Mouse (Mus musculus) CH12.LX (cell line): ENCODE results near the gene Fam3b.

ENCODE experiments used
- CHD1 ChIP-seq: IDR thresholded peaks from 2 replicates; pipeline ENCODE4 v1.6.1; 2012; ENCODE audit warnings: low read depth, low read length, improper control_type of control experiment, inconsistent platforms
- CHD2 ChIP-seq: IDR thresholded peaks from 2 replicates; pipeline ENCODE4 v1.6.1; 2011; ENCODE audit warnings: low read length, improper control_type of control experiment
- CTCF ChIP-seq, 2 experiments: IDR thresholded peaks in 1 of 2; conservative IDR thresholded peaks in 1 of 2; 2 replicates each; pipeline ENCODE4 v1.5.1; 2011 to 2012; ENCODE audit warnings: low read depth in 2 of 2, low read length in 2 of 2, improper control_type of control experiment in 1 of 2, inconsistent platforms in 1 of 2, mild to moderate bottlenecking in 1 of 2, moderate library complexity in 1 of 2
- GABPA ChIP-seq: IDR thresholded peaks from 2 replicates; pipeline ENCODE4 v1.6.1; 2012; ENCODE audit warnings: low read depth, low read length, improper control_type of control experiment, inconsistent platforms; ENCODE audit not compliant: insufficient replicate concordance
- MAFK ChIP-seq: IDR thresholded peaks from 2 replicates; pipeline ENCODE4 v1.6.1; 2011; ENCODE audit warnings: low read length, improper control_type of control experiment; ENCODE audit not compliant: insufficient replicate concordance
- MXI1 ChIP-seq: IDR thresholded peaks from 2 replicates; pipeline ENCODE4 v1.6.1; 2011; ENCODE audit warnings: mild to moderate bottlenecking, low read depth, low read length, improper control_type of control experiment
- MYC ChIP-seq: IDR thresholded peaks from 2 replicates; pipeline ENCODE4 v1.6.1; 2011; ENCODE audit warnings: low read depth, mild to moderate bottlenecking, improper control_type of control experiment, low read length
- POLR2A ChIP-seq: IDR thresholded peaks from 2 replicates; pipeline ENCODE4 v1.6.1; 2011; ENCODE audit warnings: low read depth, mild to moderate bottlenecking, improper control_type of control experiment, low read length
- SMC3 ChIP-seq: IDR thresholded peaks from 2 replicates; pipeline ENCODE4 v1.6.1; 2011; ENCODE audit warnings: low read depth, low read length, improper control_type of control experiment
- UBTF ChIP-seq: IDR thresholded peaks from 2 replicates; pipeline ENCODE4 v1.6.1; 2012; ENCODE audit warnings: low read depth, mild to moderate bottlenecking, inconsistent platforms, low read length, improper control_type of control experiment, moderate library complexity
- USF1 ChIP-seq: IDR thresholded peaks from 2 replicates; pipeline ENCODE4 v1.6.1; 2014; ENCODE audit warnings: low read depth, mild to moderate bottlenecking, inconsistent platforms, low read length, improper control_type of control experiment
- USF2 ChIP-seq: conservative IDR thresholded peaks from 2 replicates; pipeline ENCODE4 v1.6.1; 2011; ENCODE audit warnings: low read depth, low read length, improper control_type of control experiment
- ZC3H11A ChIP-seq: IDR thresholded peaks from 2 replicates; pipeline ENCODE4 v1.6.1; 2012; ENCODE audit warnings: low read depth, mild to moderate bottlenecking, inconsistent platforms, low read length, improper control_type of control experiment
- ZKSCAN1 ChIP-seq: IDR thresholded peaks from 2 replicates; pipeline ENCODE4 v1.6.1; 2012; ENCODE audit warnings: low read depth, inconsistent platforms, low read length, improper control_type of control experiment, borderline replicate concordance

- TF ChIP-seq CTCF (conservative IDR thresholded peaks at IDR 0.05 in 1 of 2, IDR thresholded peaks at IDR 0.05 in 1 of 2; ENCODE audit: low read depth in 2 of 2, low read length in 2 of 2) (peak; percentile 96 to 99), MAFK (no peak), ZKSCAN1 (no peak), UBTF (no peak), CHD1 (no peak), USF1 (no peak), ZC3H11A (peak; percentile 85), MYC (no peak), POLR2A (no peak), GABPA (no peak), SMC3 (peak; percentile 97), CHD2 (no peak), MXI1 (no peak), USF2 (no peak)
These were observed 48.2 kb downstream of the Fam3b start for GRCm38 (mm10) chr16:97466182-97466957.
